Mouse (Mus musculus): ENCODE data around the gene Olfr955.

The Olfr955 gene

DNA sequence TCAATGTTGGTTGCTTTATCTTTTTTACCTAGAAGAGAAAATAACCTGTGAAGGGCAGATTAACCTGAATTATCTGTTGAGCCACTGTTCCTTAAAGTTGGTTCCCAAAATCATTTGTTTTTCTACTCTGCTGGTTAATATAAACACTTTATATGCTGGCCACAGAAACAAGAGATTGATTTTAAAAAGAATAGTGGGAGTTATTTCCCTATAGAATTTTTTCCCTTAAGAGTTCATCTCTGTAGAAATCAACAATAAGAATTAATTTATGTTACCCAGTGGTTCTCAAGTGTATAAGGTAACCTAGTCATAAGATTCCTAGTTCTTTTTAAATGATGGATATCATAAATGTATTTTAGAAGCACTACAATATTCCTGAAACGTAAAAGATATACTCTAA is at the start of gene Olfr955:
TSS of gene Olfr955 (minus strand) at position 101 of the 400 bp plus-strand sequence.
- DNase-seq, result no peak

DNA sequence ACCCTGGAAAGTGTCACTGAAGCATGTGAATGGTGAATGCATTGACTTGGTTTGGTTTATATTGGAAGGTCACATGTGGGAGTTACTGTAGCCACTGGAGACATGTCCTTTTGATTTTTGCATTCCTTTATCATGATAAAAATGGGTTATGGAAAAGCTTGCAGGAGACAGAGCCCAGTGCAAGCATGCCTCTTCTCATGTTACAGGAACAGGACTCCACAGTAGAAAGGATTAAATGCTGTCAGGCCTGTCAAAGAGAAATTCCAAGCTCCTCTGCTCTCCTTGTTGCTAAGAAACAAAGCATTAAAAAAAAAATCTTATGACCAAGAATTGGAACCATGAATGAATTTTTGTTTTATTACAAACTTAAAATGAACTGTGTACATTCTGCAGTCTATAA is 46.9 kb upstream of the Olfr955 start:
- DNase-seq, result no peak

- DNase-seq, result no peak
Observed at GRCm38 (mm10) chr9:39515531-39515930, 43.8 kb upstream of the Olfr955 start, which contains the start of gene Olfr957. Olfr957 (minus strand) TSS chr9:39515809.

DNA sequence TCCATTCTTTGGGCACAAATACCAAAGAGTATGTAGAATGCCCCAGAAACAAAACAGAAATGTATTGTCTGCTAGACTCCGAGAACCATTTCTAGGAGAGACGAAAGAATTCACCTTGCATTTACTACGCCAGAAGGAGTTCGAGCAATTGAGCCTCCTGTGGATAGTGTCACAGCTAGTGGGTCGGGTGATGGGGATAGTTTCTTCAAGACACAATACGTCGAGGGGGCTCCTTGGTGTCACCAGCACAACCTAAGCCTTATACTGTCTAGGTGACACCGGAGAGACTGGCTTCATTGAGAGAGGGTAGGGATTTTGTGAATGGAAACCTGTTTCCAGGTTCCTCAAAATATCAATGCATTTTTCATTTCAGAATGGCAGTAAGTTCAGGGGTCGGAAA is 37.7 kb upstream of the Olfr955 start:
- no peak for DNase-seq

GRCm38 (mm10) chr9:39508998-39509397 is 37.3 kb upstream of the Olfr955 start:
- peak; percentile 47 for DNase-seq

GRCm38 (mm10) chr9:39493895-39494294 is 22.2 kb upstream of the Olfr955 start, which contains the start of gene Olfr44:
Olfr44 (minus strand) TSS chr9:39493995.
- DNase-seq, result no peak

DNA sequence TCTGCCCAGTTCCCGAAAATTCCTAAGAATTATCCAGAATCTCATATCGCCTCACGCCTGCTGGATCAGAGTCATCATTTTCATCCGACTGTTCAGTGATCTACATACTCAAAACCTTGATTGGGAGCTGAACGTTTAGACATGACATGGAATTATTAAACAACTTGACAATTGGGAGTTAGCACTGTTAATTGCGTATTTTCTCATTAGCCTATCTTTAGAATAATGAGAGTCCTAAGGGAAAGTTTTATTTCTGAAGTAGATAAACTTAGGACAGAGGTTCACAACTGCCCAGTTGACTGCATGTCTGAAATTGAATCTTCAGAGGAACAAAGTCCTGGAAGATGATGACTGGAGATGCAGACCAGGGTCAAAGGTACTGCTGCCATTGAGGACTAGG is 15.3 kb downstream of the Olfr955 start, which contains the start of gene Olfr954:
TSS of gene Olfr954 (plus strand) at position 301 of the 400 bp plus-strand sequence.
- DNase-seq, result no peak

DNA sequence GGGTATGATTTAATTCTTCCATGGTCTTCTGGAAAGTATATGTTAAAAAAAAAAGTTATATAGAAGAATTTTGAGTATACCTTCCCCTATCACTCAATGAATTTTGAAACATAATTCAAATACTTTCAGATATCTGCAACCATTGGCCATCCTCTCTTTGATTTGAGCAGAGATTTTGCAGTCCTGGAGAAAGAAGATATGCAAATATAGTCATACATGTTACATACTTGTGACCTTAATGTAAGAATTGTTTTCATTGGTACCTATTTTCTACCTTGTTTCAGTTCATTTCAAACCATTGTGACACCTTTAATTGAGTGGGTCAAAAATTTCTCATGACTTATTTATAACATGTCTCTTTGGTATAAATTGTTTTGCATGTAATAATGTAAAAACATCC is 44.7 kb downstream of the Olfr955 start, which contains the start of gene Olfr952:
TSS of gene Olfr952 (minus strand) at position 101 of the 400 bp plus-strand sequence.
- DNase-seq, result no peak
